Mouse (Mus musculus): ENCODE measurements around the gene Ksr2.
"Not testable (repeated sequence)": the region's sequence is repeated elsewhere in the genome, so short reads cannot be mapped to it uniquely, and the experiment has no call there.

The Ksr2 gene

DNA sequence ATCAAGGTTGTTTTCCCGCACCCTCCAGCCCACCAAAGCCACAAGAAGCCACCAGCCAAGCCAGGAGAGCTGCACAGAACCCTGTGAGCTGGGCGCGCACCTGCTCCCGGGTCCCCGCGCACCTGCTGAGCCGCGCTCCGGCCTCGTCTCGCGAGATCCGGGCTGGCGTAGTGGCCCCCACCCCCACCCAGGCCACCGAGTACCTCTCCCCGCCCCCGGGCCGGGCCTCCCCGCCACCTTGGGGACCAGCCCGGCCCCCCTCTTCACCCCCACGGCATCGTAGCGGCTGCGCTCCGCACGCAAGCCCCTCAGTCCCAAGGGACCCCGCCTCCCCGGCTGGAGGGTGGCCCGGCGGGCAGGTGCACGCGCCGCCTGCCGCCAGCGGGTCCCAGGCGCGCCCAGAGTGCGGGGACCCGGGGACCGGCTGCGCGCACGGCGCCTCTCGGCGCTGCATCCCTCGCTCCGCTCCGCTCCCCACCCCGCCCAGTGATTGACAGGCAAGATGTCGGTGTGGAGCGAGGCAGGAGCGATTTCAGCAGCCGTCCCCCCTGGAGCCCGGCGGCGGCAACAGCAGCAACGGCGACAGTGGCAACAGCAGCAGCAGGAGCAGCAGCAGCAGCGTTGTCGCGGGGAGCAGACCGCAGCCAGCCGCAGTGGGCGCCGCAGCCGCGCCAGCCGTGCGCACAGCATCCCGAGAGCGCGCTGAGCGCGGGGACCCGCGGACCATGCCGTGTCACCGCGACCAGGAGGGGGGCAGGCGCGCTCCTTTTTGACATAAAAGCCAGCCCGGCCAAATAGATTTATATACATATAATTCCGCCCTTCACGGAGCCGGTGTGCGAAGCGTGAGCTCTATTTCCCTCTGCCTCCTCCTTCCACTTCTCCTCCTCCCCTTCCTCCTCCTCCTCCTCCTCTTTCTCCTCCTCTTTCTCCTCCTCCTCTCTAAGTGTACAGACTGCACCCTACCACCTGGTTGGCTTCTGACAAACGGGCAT is at the start of gene Ksr2:
TSS of gene Ksr2 (plus strand) at position 494 of the 995 bp plus-strand sequence.
- DNase-seq, result peak; percentile 45 to 61

DNA sequence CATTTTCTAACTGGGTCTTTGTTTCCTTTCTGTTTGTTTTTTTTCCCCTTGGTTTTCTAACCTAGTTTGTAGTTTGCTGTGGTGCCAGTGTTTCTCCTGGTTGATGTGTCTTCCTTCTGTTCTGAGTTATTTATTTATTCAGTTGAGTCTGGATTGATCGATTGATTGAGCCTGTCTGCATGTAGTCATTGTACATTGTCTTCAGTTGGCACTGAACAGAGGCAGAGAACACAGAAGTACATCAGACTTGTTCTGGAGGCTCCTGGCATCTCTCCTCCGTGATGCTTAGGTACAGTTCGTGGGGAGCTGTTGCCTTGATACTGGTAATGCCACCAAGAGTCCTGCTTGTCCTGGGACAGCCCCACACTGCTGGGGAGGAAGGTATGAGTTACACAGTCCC is 49.0 kb upstream of the Ksr2 start:
- DNase-seq, result no peak

DNA sequence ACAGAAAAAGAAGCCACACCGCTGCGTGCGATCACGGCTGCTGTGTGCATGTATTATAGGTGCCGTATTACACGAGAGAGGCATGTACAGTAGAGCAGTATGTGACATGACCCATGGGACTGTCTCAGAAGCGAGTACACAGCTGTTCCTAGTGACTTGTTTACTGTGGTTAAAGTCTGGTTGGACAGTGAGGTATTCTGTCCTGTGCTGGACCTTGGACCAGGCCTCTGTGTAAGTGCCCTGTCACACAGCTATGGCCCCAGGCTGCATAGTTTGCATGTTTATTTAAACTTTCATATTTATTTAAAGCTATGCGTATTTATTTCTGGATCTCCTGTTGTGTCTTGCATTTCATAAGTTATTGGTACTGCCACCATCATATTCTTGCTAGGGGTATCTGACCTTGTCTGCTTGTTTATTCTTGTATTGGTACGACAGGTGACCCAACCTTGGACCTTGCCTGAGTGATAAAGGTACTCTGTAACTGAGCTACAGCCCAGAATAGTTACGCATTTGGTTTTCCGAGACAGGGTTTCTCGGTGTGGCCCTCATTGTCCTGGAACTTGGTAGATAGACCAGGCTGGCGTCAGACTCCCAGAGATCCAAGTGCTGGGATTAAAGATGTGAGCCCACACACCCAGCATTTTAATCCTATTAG is 47.8 kb upstream of the Ksr2 start:
- no peak for DNase-seq

DNA sequence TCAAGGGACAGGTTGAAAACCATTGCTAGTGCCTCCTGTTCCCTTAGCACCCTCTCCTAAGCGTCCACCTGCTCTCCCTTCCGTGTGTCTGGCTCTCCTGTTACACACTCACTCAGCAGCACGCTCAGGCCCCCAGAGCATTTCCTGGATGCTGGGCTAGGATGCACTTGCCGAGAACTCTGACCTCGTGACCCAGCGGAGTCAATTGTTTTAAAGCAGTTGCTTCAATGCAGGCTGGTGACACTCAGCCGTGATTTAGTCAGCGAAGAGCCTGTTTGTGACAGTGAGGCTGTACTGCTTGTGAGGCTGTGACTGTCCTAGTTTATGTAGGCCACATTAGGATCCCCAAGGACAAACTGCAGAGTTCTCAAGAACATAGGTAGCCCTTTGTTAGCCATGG is 46.6 kb upstream of the Ksr2 start:
- no peak for DNase-seq

DNA sequence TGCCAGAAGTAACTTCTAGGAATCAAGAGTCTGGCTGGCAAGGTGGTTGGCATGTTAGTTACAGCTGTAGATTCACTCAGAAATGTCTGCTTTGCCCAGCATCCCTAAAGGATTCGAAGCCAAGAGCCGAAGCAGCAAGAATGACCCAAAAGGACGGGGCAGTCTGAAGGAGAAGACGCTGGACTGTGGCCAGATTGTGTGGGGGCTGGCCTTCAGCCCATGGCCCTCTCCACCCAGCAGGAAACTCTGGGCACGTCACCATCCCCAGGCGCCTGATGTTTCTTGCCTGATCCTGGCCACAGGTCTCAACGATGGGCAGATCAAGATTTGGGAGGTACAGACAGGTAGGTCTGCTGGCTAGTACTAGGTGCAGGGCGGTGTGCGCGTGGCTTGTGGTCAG is 43.2 kb upstream of the Ksr2 start:
- no peak for DNase-seq

DNA sequence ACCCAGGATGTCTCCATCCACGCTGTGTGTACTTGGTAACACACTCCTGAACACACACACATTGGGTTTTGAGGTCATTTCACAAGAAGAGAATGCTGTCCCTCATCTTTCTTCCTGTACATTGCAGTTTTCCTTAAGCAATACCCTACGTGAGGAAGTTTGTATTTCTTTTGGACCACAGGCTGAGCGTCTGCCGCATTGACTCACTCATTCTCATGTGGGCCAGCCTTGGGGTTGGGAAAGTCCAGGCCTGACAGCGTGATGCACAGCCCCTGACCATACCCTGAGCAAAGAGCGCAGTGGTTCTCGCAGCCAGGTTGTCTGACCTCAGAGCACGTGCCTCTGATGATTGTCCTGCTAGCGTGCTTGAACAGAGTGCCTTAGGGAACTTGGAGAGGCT is 40.4 kb upstream of the Ksr2 start:
- DNase-seq, result no peak

DNA sequence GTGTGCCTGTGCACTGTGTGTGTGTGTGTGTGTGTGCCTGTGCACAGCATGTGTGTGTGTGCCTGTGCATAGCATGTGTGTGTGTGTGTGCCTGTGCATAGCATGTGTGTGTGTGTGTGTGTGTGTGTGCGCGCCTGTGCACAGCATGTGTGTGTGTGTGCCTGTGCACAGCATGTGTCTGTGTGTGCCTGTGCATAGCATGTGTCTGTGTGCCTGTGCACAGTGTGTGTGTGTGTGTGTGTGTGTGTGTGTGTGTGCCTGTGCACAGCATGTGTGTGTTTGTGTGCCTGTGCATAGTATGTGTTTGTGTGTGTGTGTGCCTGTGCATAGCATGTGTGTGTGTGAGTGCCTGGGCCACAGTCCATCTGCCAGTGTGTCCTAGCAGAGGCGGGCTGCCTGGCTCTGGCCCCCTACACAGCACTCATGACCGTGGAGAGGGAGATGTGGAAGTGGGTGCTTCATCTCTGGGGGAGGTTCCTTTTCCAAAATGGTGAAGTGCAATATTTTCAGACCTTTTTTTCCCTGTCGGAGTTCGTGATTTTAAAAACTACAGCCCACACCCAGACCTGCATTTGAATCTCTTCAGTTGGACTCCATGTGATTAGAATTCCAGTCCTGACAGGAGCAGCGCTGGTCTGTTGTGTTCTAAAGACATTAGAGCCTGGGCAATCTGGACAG is 39.3 kb upstream of the Ksr2 start:
- no peak for DNase-seq

DNA sequence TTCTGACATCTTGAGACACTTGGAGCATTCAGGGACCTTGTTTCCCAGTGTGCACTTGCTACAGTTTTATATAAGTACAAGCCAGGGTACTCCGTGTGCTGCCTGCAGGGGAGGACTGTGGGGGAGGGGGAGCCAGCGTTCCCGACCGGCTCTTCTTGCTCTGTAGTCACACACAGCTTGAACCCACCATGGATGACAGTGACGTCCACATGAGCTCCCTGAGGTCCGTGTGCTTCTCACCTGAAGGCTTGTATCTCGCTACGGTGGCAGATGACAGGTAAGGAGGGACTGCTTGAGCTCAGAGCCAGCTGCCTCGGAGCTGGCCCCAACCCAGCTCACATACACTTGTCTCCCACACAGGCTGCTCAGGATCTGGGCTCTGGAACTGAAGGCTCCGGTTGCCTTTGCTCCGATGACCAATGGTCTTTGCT is 37.5 kb upstream of the Ksr2 start:
- no peak for DNase-seq

DNA sequence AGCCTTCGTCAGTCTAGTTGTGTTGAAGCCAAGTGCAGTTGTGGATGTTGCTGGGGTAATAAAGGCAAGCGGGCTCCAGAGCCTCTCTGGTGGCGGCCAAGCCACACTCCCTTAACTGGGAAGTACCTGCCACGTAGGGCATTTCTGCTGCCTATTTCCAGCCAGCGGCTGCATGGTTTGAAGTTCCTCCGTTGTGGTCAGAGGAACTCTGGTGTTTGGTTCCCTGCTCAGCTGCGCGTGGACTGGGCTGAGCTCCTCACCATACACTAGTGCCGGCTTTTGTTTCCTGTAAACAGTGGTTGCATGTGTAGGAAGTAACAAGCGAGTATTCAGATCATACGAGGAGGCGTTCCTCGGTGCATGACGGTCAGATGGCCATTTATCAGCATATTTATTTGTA is 36.1 kb upstream of the Ksr2 start:
- DNase-seq, result not testable (repeated sequence)

DNA sequence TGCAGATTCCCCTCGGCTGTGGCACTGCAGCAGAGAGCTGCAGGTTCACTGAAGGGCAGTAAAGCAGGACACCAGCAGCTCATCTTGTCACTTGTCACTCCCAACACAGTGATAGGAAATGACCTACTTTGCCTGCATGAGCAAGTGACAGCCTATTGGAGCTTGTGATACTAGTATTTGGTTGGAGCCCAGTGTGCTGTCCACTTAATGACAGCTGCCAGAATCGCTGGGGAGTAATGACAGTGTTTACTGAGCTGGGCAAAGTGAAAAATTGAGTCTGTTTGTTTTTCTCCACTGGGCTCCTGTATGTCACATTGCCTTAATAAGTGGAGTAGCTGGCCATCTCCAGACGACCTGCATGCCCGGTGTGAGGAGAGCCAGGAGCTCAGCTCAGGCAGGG is 33.6 kb upstream of the Ksr2 start:
- DNase-seq, result no peak

DNA sequence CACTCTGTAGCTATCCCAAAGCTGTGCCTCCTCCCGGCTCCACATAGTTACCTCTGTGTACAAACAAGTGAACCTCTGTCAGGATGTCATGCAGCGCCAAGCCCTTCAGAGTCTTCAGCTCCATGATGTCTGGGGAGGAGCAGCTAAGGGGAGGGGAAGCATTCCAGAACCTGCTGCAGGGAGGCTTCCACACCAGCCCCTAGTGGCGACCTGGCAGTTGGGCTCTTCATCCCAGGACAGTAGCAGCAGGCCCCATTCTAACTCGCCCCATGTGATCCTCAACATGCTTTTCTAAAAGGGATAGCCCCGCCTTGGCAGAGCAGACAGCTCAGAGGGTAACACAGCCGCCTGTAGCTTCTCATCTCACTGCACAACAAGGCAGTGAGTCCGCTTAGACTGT is 32.0 kb upstream of the Ksr2 start:
- no peak for DNase-seq

DNA sequence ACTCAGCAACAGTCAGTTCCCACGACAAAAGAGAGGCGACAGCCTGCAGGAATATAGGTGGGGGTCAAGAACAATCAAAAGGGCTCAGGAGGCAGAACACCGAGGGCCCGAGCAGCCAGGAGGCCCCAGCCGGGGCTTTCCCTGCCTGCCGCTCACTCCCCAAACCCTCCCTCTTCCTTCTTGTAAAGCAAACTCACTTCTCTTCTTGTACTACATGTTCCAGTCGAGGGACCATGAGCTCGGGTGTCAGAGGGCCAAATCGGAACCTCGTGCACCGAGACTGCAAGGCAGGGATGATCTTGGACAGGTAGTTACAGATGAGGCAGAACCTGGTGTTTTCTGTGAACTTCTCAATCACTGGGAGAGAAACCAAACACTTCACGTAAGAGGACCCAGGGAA is 30.6 kb upstream of the Ksr2 start:
- no peak for DNase-seq

DNA sequence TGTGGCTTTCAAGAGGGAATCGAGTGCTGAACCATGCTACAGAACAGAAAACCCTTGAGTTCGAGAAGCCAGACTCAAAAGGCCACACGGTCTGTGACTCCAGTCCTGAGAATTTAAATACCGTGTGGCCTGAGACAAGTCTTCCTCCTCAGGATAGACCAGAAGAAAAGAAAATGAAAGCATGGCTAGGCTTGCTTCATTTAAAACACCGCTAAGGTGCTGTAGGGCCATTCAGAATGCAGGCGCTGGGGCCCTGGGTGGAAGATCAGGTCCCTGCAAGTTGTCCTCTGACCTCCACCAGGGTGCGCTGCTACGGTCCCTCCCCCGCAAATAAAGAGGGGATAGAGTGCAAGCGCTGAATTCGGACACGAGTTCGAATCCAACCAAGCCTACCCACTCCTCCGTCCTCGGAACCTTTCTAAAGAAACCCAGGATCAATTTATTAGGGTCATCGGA is 25.5 kb upstream of the Ksr2 start:
- peak; percentile 75 to 80 for DNase-seq

DNA sequence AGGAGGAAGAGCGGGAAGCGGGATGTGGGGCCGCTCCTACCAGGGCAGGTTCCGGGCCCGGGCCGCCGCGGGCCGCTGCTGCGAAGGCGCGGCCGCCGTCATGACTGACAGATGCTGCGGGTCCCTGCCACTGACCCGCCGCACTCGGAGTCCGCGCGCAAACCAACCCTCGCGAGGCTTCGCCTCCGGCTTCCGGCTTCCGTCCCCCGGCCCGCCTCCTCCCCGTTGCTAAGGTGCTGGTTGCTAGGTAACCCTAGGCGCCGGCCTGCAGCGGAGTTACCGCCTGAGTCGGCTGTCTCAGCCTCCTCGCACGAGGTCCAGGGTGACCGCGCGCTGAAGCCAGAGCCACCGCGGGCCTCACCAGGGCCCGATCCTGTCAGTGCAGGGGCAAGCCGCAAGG is 24.9 kb upstream of the Ksr2 start, which contains the start of gene Rfc5:
TSS of gene Rfc5 (minus strand) at position 171 of the 400 bp plus-strand sequence.
- DNase-seq, result peak; percentile 92 to 94

DNA sequence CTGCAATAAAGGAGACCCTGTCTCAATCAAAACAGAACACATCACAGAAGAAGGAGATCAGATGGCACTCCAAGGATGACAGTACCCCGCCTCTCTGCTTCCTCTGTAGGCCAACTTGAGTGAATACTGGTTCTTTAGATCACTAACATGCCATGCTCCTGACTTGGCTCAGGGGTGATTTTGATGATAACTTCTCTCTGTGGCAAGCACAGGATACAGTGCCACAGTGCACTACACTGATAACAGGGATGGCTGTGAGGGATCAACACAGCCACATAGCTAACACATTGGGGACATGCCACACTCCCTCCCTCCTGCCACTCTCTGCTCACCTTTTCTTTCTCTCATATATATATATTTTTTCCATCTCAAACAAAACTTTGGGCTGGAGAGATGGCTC is 22.9 kb upstream of the Ksr2 start:
- no peak for DNase-seq

DNA sequence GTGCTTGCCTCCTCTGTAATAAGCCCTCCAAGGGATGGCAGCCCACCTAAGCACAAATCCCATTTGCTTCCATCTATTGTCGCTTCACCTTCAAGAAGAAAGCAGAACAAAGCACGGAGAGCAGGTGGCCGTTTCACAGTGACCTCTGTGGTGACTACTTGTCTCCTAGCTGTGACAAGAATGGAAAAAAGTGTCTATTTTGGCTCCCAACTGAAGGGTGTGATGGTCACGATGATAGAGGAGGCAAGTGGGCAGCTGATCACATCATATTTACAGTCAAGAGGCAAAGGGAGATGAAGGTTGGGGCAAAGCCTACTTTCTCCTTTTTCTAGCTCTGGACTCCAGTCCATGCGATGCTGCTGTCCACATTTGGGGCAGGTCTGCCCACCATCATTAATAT is 18.0 kb upstream of the Ksr2 start:
- DNase-seq, result no peak

DNA sequence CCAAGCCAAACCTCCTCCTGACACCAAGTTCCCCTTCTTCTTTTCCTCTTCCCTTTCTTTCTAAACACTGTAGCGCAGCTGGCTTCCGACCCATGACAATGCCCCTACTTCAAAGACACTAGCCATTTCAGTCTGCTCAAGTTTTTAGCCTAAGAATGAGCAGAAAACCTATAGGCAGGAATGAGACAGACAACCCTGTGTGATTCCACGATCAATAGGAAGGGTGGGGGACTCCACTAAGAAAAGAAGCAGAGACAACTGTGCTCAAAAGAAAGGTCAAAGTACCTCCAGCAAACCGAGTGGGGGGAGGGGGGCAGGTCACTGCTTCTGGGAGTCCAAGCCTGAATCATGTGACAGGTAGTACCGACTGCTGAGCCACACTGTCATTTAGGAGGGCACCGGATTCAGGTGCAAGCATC is 17.2 kb upstream of the Ksr2 start:
- DNase-seq, result no peak

DNA sequence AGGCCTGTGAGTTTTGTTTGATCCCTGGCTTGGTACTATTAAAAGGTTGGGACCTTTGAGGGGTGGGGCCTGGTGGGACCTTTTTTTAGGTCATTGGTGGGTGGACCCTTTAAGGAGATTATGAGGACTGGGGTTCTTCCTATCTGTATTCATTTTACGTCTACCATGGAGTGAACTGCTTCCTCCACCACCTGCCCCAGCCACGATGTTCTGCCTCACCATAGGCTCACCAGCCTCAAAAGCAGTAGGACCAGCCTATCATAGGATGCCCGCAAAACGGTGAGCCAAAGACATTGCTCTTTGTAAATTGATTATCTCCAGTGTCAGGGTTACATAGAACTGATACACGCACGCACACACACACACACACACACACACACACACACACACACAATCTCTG is 16.4 kb upstream of the Ksr2 start:
- DNase-seq, result no peak

DNA sequence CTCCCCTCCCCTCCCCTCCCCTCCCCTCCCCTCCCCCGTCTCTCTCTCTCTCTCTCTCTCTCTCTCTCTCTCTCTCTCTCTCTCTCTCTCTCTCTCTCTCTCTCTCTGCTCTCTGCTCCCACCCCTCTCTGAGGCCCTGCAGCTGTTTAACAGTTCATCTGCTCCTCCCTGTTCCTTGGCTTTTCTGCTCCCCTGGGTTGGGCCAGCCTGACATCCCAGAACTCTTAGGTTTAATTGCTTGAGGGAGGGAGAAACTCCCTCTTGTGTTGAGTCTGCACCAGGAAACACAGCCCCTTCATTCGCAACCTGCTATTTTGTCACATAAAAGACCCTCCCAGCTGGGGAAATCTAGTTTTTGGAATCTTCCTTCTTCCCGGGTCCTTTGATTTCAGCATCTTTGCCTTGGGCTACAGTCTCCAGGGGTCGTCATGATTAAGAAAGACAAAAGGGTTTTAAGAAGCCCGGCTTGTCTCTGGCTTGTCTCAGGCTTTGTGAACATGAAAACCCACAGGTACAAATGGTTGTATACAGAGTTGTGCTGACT is 15.7 kb upstream of the Ksr2 start:
- no peak for DNase-seq

DNA sequence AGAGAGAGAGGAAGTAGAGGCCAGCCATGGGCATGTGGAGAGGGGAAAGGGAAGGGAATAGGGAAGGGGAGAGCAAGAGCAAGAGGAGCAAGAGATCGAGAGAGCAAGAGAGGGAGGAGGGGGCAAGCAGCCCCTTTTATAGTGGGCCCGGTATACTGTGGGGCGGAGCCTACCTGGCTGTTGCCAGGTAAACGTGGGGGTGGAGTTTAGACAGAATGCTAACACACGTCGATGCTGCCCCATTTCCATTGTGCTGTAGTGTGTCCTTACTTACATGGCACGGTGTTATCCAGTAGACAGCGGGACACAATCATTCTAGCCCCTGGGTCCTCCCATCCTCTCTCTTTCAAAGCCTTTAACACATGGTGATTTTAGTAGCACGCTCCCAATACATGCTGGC is 14.5 kb upstream of the Ksr2 start:
- no peak for DNase-seq

DNA sequence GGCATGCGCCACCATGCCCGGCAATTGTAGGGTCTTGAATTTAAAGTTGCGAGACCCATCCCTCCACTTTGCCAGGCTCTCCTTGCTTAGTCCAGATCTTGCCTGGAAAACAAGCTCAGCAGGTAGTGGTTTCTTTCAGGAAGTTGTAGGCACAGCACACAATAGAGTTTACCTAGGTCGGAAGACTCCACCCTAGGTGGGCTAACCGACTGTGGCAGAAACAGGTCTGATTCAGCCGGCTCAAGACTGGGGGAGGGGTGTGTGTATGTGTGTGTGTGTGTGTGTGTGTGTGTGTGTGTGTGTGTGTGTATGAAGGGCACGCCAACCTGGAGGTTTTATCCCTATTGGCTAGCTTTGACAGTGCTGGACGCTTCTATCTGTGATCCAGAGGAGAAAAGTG is 10.2 kb upstream of the Ksr2 start:
- DNase-seq, result no peak

DNA sequence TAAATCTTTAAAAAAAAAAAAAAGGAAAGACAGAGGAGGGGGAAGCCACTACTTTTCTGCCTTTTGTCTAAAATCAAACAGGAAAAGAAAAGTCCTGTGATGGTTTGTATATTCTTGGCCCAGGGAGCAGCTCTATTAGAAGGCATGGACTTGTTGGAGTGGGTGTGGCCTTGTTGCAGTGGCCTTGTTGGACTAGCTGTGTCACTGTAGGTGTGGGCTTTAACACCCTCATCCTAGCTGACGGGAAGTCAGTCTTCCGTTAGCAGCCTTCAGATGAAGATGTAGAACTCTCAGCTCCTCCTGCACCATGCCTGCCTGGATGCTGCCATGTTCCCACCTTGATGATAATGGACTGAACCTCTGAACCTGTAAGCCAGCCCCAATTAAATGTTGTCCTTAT is 9.1 kb upstream of the Ksr2 start:
- not testable (repeated sequence) for DNase-seq

DNA sequence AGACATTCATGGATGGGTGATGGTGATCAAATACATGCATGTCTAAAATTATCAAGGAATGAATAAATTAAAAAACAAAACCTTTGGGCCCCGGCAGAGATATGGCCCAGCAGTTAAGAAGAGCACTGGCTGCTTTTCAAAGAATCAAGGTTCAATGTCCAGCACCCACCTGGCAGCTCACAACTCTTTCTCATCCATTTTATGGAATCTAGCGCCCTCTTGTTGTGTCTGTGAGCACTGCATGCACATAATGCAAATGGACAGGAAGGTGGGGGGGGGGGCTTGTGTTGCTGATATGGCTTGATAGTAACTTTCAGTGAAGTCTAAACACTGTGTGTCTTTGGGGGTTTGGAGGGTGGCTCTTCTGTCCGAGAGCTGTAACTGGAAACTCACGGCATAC is 5.6 kb upstream of the Ksr2 start:
- DNase-seq, result peak; percentile 47 to 63

Measured in thymus, postnatal 36 days (tissue).